Mouse (Mus musculus) kidney, adult 2 months (tissue): ENCODE measurements around the gene Npb.

ENCODE experiments used
- CTCF ChIP-seq: fragments of 200-500 bp; conservative IDR thresholded peaks from 2 replicates; pipeline ENCODE4 v1.5.1; 2011; ENCODE audit warnings: low read depth, mild to moderate bottlenecking, control low read depth, low read length, moderate library complexity, mixed read lengths; ENCODE audit not compliant: insufficient read depth, insufficient read length
- POLR2A ChIP-seq: fragments of 200-500 bp; IDR thresholded peaks from one replicate; pipeline ENCODE4 v1.6.1; 2011; ENCODE audit warnings: low read depth, low read length, control low read depth

DNA sequence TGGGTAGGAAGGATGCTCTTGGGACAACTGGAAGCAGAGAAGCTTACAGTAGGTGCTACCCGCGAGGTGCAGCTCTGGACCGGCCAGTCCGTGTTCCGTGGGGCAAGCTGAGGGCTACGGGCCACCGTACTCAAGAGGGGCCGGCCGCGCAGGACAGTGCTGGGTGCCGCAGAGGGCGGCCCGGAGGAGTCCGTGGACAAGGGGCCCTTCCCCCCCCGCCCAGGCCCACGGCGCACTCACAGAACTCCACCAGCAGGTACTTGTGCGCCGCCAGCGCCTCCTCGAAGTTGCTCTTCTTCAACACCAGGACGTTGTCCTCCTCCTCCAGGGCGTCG, 35.9 kb upstream of the Npb start:
- TF ChIP-seq CTCF (no peak), POLR2A (no peak)
